In genomic region chr15:96710352-96711114, GRCm38 (mm10) we compare ENCODE assay signal across 8 mouse cellular contexts. TPM values are rescaled to one million over a fixed set of nuclear protein-coding genes. Genes with fewer than 3 reads are reported as not detected.
DNase-seq lines count a peak whose midpoint lies in the region; ATAC-seq and TF ChIP-seq lines count a peak whose summit lies in the region.

No protein-coding gene starts in this region.

- peak; percentile 48; the same call in 1 of the 2 replicates for TF ChIP-seq EP300 in lung, postnatal 0 days (IDR thresholded peaks at IDR 0.05)

- H3K4me1 ChIP-seq in lung, postnatal 0 days (ENCODE audit: insufficient read depth, low read depth, low read length): no peaks in the 10 kb centered on the region
- peaks cover 23% of the 10 kb centered on the region for H3K4me1 ChIP-seq in embryonic facial prominence, embryonic 10.5 days
- peaks cover 11% of the 10 kb centered on the region for H3K4me1 ChIP-seq in intestine, embryonic 16.5 days (ENCODE audit: control insufficient read depth, insufficient read depth, low read length)
- peaks cover 6% of the 10 kb centered on the region for H3K4me1 ChIP-seq in midbrain, embryonic 16.5 days (ENCODE audit: control insufficient read depth, insufficient read depth, low read length)

- H3K27me3 ChIP-seq in lung, postnatal 0 days (replicated peaks; ENCODE audit: insufficient read depth, low read length): no peaks in the 10 kb centered on the region
- H3K27me3 ChIP-seq in embryonic facial prominence, embryonic 10.5 days (replicated peaks; ENCODE audit: low read depth, poor library complexity, severe bottlenecking): no peaks in the 10 kb centered on the region
- no peaks in the 10 kb centered on the region for H3K27me3 ChIP-seq in intestine, embryonic 16.5 days (replicated peaks; ENCODE audit: control insufficient read depth, insufficient read depth, low read length)
- H3K27me3 ChIP-seq in midbrain, embryonic 16.5 days (ENCODE audit: control insufficient read depth, insufficient read depth, low read depth, low read length): no peaks in the 10 kb centered on the region

- DNase-seq in lung, postnatal 0 days (ENCODE audit: low spot score): peak; percentile 63
- no peak for DNase-seq in lung, postnatal 36 days
- peak; percentile 48 for DNase-seq in embryonic facial prominence, embryonic 10.5 days (ENCODE audit: low spot score)
- no peak for DNase-seq in cerebellum, adult 18-20 months
- DNase-seq in frontal cortex, postnatal 36 days (ENCODE audit: low spot score in 2 of 2): no peak
- no peak for DNase-seq in layer of hippocampus, postnatal 36 days

- H3K9ac ChIP-seq in lung, postnatal 0 days (replicated peaks; ENCODE audit: low read depth): peak overlapping the region; percentile 75
- peak overlapping the region; percentile 90 for H3K9ac ChIP-seq in intestine, embryonic 16.5 days (ENCODE audit: low read depth, low read length)
- peak overlapping the region; percentile 94 for H3K9ac ChIP-seq in midbrain, embryonic 16.5 days (ENCODE audit: low read depth, low read length)

- peak overlapping the region; percentile 91 for H3K4me2 ChIP-seq in lung, postnatal 0 days (replicated peaks; ENCODE audit: low read depth, low read length)
- peak overlapping the region; percentile 89 for H3K4me2 ChIP-seq in intestine, embryonic 16.5 days (ENCODE audit: low read depth, low read length)
- peak overlapping the region; percentile 82 for H3K4me2 ChIP-seq in midbrain, embryonic 16.5 days (ENCODE audit: low read length)

- H3K4me3 ChIP-seq in lung, postnatal 0 days (ENCODE audit: low read depth, low read length): peak overlapping the region; percentile 51
- H3K4me3 ChIP-seq in embryonic facial prominence, embryonic 10.5 days: peak overlapping the region; percentile 70
- H3K4me3 ChIP-seq in intestine, embryonic 16.5 days (ENCODE audit: low read length): peak overlapping the region; percentile 63
- H3K4me3 ChIP-seq in midbrain, embryonic 16.5 days (ENCODE audit: low read depth, low read length): peak overlapping the region; percentile 69

- H3K36me3 ChIP-seq in lung, postnatal 0 days (ENCODE audit: insufficient read depth, low read length): no peaks in the 10 kb centered on the region
- no peaks in the 10 kb centered on the region for H3K36me3 ChIP-seq in embryonic facial prominence, embryonic 10.5 days (replicated peaks)
- H3K36me3 ChIP-seq in intestine, embryonic 16.5 days (ENCODE audit: control insufficient read depth, insufficient read depth, low read length): no peaks in the 10 kb centered on the region
- H3K36me3 ChIP-seq in midbrain, embryonic 16.5 days (ENCODE audit: control insufficient read depth, insufficient read depth, low read length): no peaks in the 10 kb centered on the region

- H3K9me3 ChIP-seq in lung, postnatal 0 days (ENCODE audit: low read length): no peaks in the 10 kb centered on the region
- no peaks in the 10 kb centered on the region for H3K9me3 ChIP-seq in embryonic facial prominence, embryonic 10.5 days
- H3K9me3 ChIP-seq in intestine, embryonic 16.5 days (ENCODE audit: control insufficient read depth, low read length): no peaks in the 10 kb centered on the region
- H3K9me3 ChIP-seq in midbrain, embryonic 16.5 days (replicated peaks; ENCODE audit: control insufficient read depth, low read length, poor library complexity, severe bottlenecking): no peaks in the 10 kb centered on the region

- no peak for ATAC-seq in lung, postnatal 0 days
- peak; percentile 29; the same call in 1 of the 2 replicates for ATAC-seq in intestine, embryonic 16.5 days
- no peak for ATAC-seq in midbrain, embryonic 16.5 days

- peak overlapping the region; percentile 99 for H3K27ac ChIP-seq in lung, postnatal 0 days (ENCODE audit: low read length)
- peak overlapping the region; percentile 99 for H3K27ac ChIP-seq in embryonic facial prominence, embryonic 10.5 days (replicated peaks)
- H3K27ac ChIP-seq in intestine, embryonic 16.5 days (ENCODE audit: low read length): peak overlapping the region; percentile 100
- peak overlapping the region; percentile 98 for H3K27ac ChIP-seq in midbrain, embryonic 16.5 days (ENCODE audit: low read length)

- TF ChIP-seq CTCF in lung, postnatal 0 days (IDR thresholded peaks at IDR 0.05): no peak

- 29% methylated on average over 15 of the region's 15 CpGs for WGBS in lung, postnatal 0 days
- 26% methylated on average over 15 of the region's 15 CpGs for WGBS in embryonic facial prominence, embryonic 10.5 days
- 30% methylated on average over 15 of the region's 15 CpGs for WGBS in intestine, embryonic 16.5 days
- WGBS in midbrain, embryonic 16.5 days: 42% methylated on average over 15 of the region's 15 CpGs

RNA-seq across cellular contexts. Expression of gene Slc38a2, which starts 11.0 kb away (rescaled TPM):
- 66.6 and 75.3 TPM in 2 replicates for polyA plus RNA-seq in lung, postnatal 0 days (2015; fragmentation: Nextera tagmentation; extraction: Ambion mirVana)
- polyA plus RNA-seq in embryonic facial prominence, embryonic 10.5 days (2016; fragmentation: Nextera tagmentation; extraction: Ambion mirVana): 179 TPM in 2 replicates
- polyA plus RNA-seq in intestine, embryonic 16.5 days (2015; fragmentation: Nextera tagmentation; extraction: Ambion mirVana): 74.2 and 78.7 TPM in 2 replicates
- 111 and 127 TPM in 2 replicates for polyA plus RNA-seq in midbrain, embryonic 16.5 days (2015; fragmentation: Nextera tagmentation; extraction: Ambion mirVana)
- total RNA-seq in layer of hippocampus, postnatal 36 days (2021): 10 to 100 TPM; 80.4 to 90.3 TPM

Comparison
In these comparisons a context has a peak if more than half of its experiments do, and no peak if none do; other contexts are left out.
1. DNase-seq: peak in lung, postnatal 0 days (single experiment) and embryonic facial prominence, embryonic 10.5 days (single experiment); none in lung, postnatal 36 days (single experiment), cerebellum, adult 18-20 months (0 of 2), frontal cortex, postnatal 36 days (0 of 2) and layer of hippocampus, postnatal 36 days (0 of 2).
2. Peak in every context shown above with its lines, with median percentiles within 50 percentile points of each other: H3K27ac ChIP-seq, H3K4me2 ChIP-seq, H3K4me3 ChIP-seq and H3K9ac ChIP-seq.